Mouse (Mus musculus) heart, embryonic 12.5 days (tissue): Measurements from ENCODE around the gene Nt5c1a. TPM values are rescaled to one million over a fixed set of nuclear protein-coding genes. Genes with fewer than 3 reads are reported as not detected.
A peak's percentile ranks its signal among the peaks of the same experiment; 100 is the strongest.

ENCODE experiments used
- ATAC-seq: fragments of 200-750 bp; cut with Nextera tagmentation; 2 replicates; pipeline ENCODE4 v1.8.0; 2017; ENCODE audit warnings: moderate TSS enrichment, moderate library complexity; ENCODE audit not compliant: insufficient number of reproducible peaks, low FRiP score
- H3K27ac ChIP-seq: fragments of 300-500 bp; sonication (generic); 2 replicates; pipeline ENCODE4 v1.5.1; 2016; ENCODE audit warnings: mild to moderate bottlenecking, moderate library complexity; ENCODE audit not compliant: poor library complexity, severe bottlenecking
- H3K27me3 ChIP-seq: fragments of 300-500 bp; sonication (generic); replicated peaks from 2 replicates; pipeline ENCODE4 v1.6.1; 2016; ENCODE audit warnings: mild to moderate bottlenecking, moderate library complexity
- H3K36me3 ChIP-seq: fragments of 300-500 bp; sonication (generic); 2 replicates; pipeline ENCODE4 v1.6.1; 2016; ENCODE audit warnings: mild to moderate bottlenecking, moderate library complexity
- H3K4me1 ChIP-seq: fragments of 300-500 bp; sonication (generic); replicated peaks from 2 replicates; pipeline ENCODE4 v1.6.1; 2016; ENCODE audit warnings: mild to moderate bottlenecking
- H3K4me2 ChIP-seq: fragments of 300-500 bp; sonication (generic); 2 replicates; pipeline ENCODE4 v1.6.1; 2016; ENCODE audit warnings: mild to moderate bottlenecking, moderate library complexity
- H3K4me3 ChIP-seq: fragments of 300-500 bp; sonication (generic); 2 replicates; pipeline ENCODE4 v1.5.1; 2016; ENCODE audit warnings: mild to moderate bottlenecking
- H3K9ac ChIP-seq: fragments of 300-500 bp; sonication (generic); 2 replicates; pipeline ENCODE4 v1.6.1; 2016; ENCODE audit warnings: mild to moderate bottlenecking, moderate library complexity
- H3K9me3 ChIP-seq: fragments of 300-500 bp; sonication (generic); replicated peaks from 2 replicates; pipeline ENCODE4 v1.6.1; 2016; ENCODE audit warnings: mild to moderate bottlenecking, moderate library complexity
- WGBS: fragments of 180-500 bp; shearing (Covaris S2); methylation state at CpG from one replicate; pipeline ENCODE4 v1.1.7; 2016; 5-methylcytosine and 5-hydroxymethylcytosine counted together
- polyA plus RNA-seq: library from polyadenylated mRNA; unstranded; fragments of >200 nt; fragmentation: Nextera tagmentation; extraction: Ambion mirVana; gene quantifications from 2 replicates; pipeline ENCODE4 v1.2.1, GENCODE M21; 2016

The Nt5c1a gene
- polyA plus RNA-seq, 1 experiment from 2014 or later, result 0.92 TPM

DNA sequence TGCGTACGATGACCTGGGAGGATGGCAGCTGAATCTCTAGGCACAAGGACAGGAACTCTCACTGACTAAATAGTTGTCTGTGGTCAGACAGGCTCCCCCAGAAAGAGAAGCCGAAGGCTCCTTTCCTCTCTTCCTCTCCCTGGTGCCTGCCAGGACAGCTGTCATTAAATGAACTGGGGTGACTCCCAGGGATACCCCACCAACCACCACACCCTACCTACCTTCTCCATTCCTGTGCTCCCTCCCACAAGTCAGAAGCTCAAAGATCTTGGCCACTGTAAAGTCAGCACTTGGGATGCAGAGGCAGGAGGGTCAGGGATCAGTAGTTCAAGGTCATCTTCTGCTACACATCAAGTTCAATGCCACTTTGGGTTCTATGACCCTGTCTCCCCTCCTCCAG, 31.5 kb downstream of the Nt5c1a start:
- Histone ChIP-seq H3K4me2 (peak overlapping the region; percentile 97; the same call in 1 of the 2 replicates), H3K36me3 (no peaks in the 10 kb centered on the region), H3K27me3 (peaks cover 19% of the 10 kb centered on the region; the same call in 1 of the 2 replicates), H3K27ac (no peak overlapping the region), H3K4me1 (peaks cover 48% of the 10 kb centered on the region), H3K9ac (no peak overlapping the region), H3K4me3 (peak overlapping the region; percentile 61; the same call in 1 of the 2 replicates), H3K9me3 (no peaks in the 10 kb centered on the region)
- no peak for ATAC-seq
- WGBS, result 66% methylated on average over 3 of the region's 3 CpGs

DNA sequence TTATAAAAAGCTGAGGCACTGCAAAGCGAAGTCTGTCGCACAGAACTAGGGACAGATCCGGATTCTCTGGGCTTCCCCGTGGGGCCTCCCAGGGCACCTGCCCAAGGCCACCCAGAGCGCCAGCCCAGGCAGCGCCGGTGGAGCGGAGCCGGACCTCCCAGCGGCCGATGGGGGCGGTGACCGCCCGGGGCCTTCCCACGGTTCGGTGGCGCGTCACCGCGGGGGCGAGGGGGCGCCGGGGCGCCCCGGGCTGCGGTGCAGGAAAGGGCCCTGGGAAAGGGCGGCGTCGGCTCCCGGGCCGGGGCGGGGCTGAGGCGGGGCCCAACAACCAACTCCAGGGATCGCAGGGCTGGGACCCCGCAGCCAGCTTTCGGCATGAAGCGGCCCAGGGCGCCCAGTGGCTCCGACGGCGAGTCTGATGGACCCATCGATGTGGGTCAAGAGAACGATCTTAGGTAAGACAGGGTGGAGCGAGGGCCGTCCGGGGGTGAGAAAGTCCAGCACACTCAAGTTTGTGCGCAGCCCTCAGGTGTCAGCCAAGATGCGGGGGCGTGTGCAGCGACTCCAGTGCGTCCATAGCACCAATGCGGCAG, 32.3 kb downstream of the Nt5c1a start, which contains the start of gene Heyl:
Gene Heyl (plus strand): TSS at position 65 of the 593 bp plus-strand sequence.
- Histone ChIP-seq H3K27ac (no peak within 1 kb of the TSS), H3K36me3 (no peaks in the 10 kb centered on the region), H3K4me2 (peak within 1 kb of the TSS; percentile 97), H3K27me3 (peaks cover 21% of the 10 kb centered on the region; the same call in 1 of the 2 replicates), H3K9ac (peak within 1 kb of the TSS; percentile 77), H3K9me3 (no peaks in the 10 kb centered on the region), H3K4me3 (peak within 1 kb of the TSS; percentile 61), H3K4me1 (peaks cover 46% of the 10 kb centered on the region)
- 3% methylated on average over 49 of the region's 52 CpGs for WGBS
- peak; percentile 34 for ATAC-seq

DNA sequence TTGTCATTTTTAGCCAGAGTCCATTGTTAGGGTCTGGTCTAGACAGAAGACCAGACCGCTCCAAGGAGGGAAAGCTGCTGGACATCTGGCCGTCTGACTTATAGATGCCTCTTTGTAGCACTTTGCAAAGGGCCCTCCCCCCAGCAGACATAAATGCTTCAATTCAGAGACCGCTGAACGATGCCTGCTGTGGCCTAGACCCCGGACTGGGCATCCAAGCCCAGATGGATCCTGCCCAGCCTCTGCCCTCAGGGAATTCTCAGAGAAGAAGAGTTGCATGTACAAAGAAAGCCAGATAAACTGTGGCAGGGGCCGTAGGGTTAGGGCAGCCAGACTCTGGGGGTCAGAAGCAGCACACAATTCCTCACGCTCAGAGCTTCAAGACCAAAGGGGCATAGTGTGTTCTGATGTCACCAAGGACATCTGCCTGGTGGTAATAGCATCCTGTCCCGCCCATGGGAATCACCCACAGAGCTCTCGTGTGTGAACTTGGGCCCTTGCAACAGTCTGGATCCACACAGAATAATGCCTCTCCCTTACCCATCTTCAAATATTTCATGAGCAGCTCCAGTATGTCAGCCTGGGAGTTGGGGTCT, 34.6 kb downstream of the Nt5c1a start:
- Histone ChIP-seq H3K27me3 (peaks cover 26% of the 10 kb centered on the region; the same call in 1 of the 2 replicates), H3K4me3 (no peak overlapping the region), H3K4me1 (peaks cover 59% of the 10 kb centered on the region), H3K36me3 (no peaks in the 10 kb centered on the region), H3K9me3 (no peaks in the 10 kb centered on the region), H3K4me2 (no peak overlapping the region), H3K9ac (no peak overlapping the region), H3K27ac (no peak overlapping the region)
- 63% methylated on average over 9 of the region's 9 CpGs for WGBS
- ATAC-seq, result no peak

DNA sequence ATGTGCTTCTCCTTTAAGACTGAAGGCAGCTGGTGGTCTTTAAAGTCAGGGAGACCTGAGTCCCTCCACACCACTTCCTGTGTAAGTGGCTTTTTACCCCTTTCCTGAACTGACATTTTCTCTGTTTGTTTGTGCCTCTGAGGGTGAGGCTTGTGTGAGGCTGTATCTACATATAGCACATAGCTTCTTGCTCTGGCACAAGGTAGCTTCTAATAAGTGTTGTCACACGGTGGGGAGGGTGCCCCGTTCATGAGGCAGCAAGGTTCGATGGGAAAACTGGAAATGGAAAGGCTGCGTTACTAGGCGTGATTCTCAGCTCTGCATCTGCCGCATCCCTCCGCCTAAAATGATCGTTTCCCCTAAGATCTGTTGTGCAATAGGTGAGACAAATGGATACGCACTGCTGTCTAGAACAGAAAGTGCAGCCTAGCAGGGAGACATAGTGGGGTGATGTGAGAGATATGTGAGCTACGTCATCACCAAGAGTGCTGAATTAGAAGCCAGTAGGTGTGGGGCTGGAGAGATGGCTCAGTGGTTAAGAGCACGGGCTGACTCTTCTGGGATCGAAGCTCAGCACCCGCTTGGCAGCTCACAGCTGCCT, 35.2 kb downstream of the Nt5c1a start:
- no peak overlapping the region for H3K4me3 ChIP-seq
- H3K27me3 ChIP-seq, result peaks cover 30% of the 10 kb centered on the region; the same call in 1 of the 2 replicates
- H3K4me1 ChIP-seq, result peaks cover 59% of the 10 kb centered on the region
- H3K9me3 ChIP-seq, result no peaks in the 10 kb centered on the region
- H3K9ac ChIP-seq, result no peak overlapping the region
- no peak overlapping the region for H3K27ac ChIP-seq
- no peak for ATAC-seq
- H3K4me2 ChIP-seq, result no peak overlapping the region
- no peaks in the 10 kb centered on the region for H3K36me3 ChIP-seq
- WGBS, result 79% methylated on average over 13 of the region's 13 CpGs

DNA sequence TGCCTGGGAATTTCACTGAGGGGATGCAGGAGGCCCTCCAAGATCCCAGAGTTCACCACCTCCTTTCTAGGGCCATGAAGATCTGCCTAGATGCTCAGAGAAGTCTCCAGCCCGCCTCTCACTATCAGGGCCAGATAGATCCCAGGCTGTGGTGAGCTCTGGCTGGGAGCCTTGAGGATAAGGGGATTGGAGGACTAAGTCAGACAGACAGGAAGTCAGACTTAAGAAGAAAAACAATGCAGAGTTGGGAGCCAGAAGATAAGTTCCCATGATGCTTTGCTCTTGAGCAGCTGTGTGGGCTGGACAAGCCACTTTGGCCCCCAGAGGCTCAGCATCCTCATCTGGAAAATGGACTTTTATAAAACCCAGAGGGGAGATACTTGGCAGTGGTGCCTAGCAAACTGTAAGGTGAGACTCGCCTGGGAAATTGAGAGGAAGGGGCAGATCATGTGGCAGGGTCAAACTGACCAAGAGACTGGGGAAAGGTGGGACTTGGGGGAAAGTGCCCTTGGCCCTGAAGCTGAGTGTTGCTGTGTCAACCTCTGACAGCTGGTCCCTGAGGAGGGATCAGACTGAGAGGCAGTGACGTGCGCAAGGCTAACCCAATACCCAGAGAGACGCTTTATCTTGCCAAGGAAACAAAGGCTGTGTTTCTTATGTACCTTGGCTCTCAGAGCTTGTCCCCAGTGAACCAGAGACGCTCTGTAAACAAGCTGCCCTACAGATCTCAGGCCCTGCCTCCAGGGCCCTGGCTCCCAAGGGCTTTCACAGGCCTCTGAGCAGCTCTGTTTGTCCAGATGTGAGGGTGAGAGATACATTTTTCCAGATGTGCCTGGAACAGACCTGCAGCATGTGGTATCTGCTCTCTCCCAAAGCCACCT, 36.3 kb downstream of the Nt5c1a start:
- no peaks in the 10 kb centered on the region for H3K36me3 ChIP-seq
- no peaks in the 10 kb centered on the region for H3K9me3 ChIP-seq
- peak; percentile 61; the same call in 1 of the 2 replicates for ATAC-seq
- 46% methylated on average over 6 of the region's 6 CpGs for WGBS
- peak overlapping the region; percentile 24; the same call in 1 of the 2 replicates for H3K27ac ChIP-seq
- H3K4me3 ChIP-seq, result no peak overlapping the region
- H3K4me1 ChIP-seq, result peaks cover 58% of the 10 kb centered on the region
- no peak overlapping the region for H3K9ac ChIP-seq
- H3K4me2 ChIP-seq, result no peak overlapping the region
- peaks cover 25% of the 10 kb centered on the region; the same call in 1 of the 2 replicates for H3K27me3 ChIP-seq

DNA sequence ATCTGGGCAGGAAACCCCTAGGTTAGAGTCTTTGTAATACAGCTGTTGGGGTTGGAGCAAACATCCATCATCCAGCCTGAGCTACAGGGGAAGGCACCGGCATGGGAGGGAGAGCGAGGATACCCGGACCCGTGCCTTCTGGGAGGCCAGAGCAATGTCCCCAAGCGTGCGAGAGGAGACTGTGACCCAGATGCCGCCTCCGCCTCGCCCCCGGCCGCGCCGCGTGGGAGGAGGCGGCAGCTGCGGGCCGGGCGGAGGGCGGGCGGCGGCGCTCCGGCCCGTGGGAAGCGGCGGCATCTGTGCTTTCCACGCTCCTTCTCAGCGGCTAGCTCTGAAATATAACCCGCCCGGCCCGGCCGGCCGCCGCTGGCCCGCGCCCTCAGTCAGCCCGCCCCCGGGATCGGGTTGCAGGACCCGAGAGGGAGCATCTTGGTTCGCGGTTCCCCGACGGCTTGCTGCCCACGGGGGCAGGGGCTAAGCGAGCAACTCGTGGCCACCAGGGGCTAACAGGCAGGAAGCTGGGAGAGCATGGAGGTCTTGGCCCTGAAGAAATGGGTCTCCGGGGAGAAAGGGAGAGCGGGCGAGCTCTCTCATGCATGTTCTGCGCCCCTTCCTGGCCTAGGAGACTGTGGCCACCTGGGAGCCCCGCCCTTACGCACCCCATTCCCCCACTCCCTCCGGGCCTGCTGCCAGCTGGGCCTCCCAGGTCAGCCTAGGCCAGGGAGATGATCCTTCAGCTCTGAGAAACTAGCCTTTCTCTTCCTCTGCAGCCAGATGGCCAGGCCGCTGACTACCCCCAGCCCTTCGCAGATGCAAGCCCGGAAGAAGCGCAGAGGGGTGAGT, 38.3 kb downstream of the Nt5c1a start:
- Histone ChIP-seq H3K9me3 (no peaks in the 10 kb centered on the region), H3K4me1 (peaks cover 50% of the 10 kb centered on the region), H3K4me3 (peak overlapping the region; percentile 46), H3K27ac (0 out of 2 replicates have a peak overlapping the region, but pooled peaks have one; percentile 13), H3K36me3 (no peaks in the 10 kb centered on the region), H3K27me3 (peaks cover 17% of the 10 kb centered on the region; the same call in 1 of the 2 replicates), H3K9ac (peak overlapping the region; percentile 67), H3K4me2 (peak overlapping the region; percentile 80)
- peak; percentile 49; the same call in 1 of the 2 replicates for ATAC-seq
- 9% methylated on average over 58 of the region's 58 CpGs for WGBS

DNA sequence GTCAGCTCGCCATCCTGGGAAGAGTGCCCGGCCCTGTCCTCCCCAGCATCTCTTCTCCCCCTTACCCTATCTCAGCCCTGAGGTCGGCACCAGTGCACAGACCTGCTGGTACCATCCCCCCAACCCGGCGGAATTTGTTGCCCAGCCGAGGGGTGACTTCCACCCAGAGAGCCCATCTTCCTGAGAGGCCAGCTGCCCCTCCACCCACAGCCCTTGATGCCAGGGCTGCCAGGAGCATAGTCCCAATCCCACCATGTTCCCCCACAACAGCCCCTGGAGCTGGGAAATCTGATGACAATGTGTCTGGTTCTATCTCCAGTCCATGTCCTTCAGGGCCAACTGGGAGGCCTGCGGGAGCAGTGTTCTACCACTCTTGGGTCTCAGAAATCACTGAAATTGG, 44.9 kb downstream of the Nt5c1a start:
- WGBS, result 78% methylated on average over 7 of the region's 7 CpGs
- H3K9me3 ChIP-seq, result no peaks in the 10 kb centered on the region
- H3K27ac ChIP-seq, result peak overlapping the region; percentile 97
- H3K4me3 ChIP-seq, result no peak overlapping the region
- no peak for ATAC-seq
- H3K27me3 ChIP-seq, result 0 out of 2 replicates have a peak, but pooled peaks cover 4% of the 10 kb centered on the region
- no peak overlapping the region for H3K4me2 ChIP-seq
- 0 out of 2 replicates have a peak, but pooled peaks cover 2% of the 10 kb centered on the region for H3K36me3 ChIP-seq
- no peak overlapping the region for H3K9ac ChIP-seq
- peaks cover 47% of the 10 kb centered on the region for H3K4me1 ChIP-seq

DNA sequence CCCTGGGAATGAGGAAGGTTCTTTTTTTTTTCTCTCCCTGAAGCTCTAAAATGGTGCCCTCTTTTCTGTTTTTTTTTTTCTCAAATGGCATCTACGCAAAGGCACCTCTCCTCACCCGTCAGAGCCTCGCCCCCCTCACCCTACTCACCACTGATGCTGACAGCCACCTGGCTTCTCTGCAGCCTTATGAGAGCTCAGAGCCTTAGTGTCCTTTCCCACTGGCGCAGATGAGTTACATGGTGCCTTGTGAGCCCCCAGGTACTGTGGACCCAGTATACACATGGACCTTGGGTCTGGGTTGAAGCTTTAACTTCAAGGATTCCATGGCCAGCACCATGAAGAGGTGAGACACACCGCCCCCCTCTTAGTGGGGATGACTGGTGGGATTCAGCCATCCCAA, 45.3 kb downstream of the Nt5c1a start:
- H3K4me3 ChIP-seq, result no peak overlapping the region
- ATAC-seq, result 0 out of 2 replicates have a peak, but pooled peaks have one; percentile 2
- no peak overlapping the region for H3K9ac ChIP-seq
- WGBS, result 84% methylated on average over 5 of the region's 5 CpGs
- 0 out of 2 replicates have a peak overlapping the region, but pooled peaks have one; percentile 12 for H3K4me2 ChIP-seq
- no peaks in the 10 kb centered on the region for H3K9me3 ChIP-seq
- no peaks in the 10 kb centered on the region for H3K27me3 ChIP-seq
- H3K27ac ChIP-seq, result peak overlapping the region; percentile 97
- peaks cover 47% of the 10 kb centered on the region for H3K4me1 ChIP-seq
- H3K36me3 ChIP-seq, result 0 out of 2 replicates have a peak, but pooled peaks cover 2% of the 10 kb centered on the region

DNA sequence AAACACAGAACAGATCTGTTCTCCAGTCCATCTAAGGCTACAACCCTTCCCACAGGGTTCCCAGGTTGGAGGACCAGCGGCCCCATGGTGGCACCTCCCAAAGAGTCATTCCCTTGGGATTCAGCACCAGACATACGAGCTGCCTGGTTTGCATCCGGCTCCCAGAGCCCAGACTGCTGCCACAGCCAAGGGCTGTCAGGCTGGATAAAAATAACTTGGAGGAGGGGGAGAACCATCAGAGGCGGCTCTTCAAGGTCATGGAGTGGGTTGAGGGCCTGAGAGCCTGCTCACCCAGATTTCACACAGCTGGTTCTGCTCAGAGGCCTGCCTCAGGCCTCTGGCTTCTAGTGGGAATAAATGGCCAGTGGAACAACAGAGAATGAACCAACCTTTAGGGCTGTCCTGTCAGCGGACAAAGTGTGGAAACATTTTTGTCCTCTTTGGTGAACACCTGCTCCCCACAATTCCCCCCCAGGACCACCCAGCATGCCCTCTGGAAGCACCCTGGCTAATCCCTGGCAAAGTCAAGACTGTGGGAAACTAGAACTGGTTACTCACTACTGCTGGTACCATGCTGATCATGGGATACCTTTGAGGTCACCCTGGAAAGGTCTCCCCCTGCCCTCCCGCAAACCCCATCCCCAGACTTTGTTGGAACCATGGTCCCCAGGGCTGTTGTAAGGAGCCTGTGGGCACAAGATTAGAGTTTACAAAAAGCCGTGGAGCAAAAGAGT, 46.0 kb downstream of the Nt5c1a start:
- no peak overlapping the region for H3K4me3 ChIP-seq
- WGBS, result 34% methylated on average over 7 of the region's 7 CpGs
- H3K27ac ChIP-seq, result peak overlapping the region; percentile 97
- 0 out of 2 replicates have a peak, but pooled peaks cover 2% of the 10 kb centered on the region for H3K36me3 ChIP-seq
- no peaks in the 10 kb centered on the region for H3K27me3 ChIP-seq
- H3K4me2 ChIP-seq, result 0 out of 2 replicates have a peak overlapping the region, but pooled peaks have one; percentile 12
- H3K9me3 ChIP-seq, result no peaks in the 10 kb centered on the region
- H3K4me1 ChIP-seq, result peaks cover 52% of the 10 kb centered on the region
- peak overlapping the region; percentile 22; the same call in 1 of the 2 replicates for H3K9ac ChIP-seq
- peak; percentile 71 for ATAC-seq
